Mouse (Mus musculus) hindbrain, postnatal 0 days (tissue): ENCODE measurements around the gene Blm. TPM values are rescaled to one million over a fixed set of nuclear protein-coding genes. Genes with fewer than 3 reads are reported as not detected.

Source experiments
- ATAC-seq: fragments of 200-750 bp; cut with Nextera tagmentation; 2 replicates; pipeline ENCODE4 v1.8.0; 2017; ENCODE audit warnings: mild to moderate bottlenecking, moderate TSS enrichment, moderate library complexity
- DNase-seq: peaks from one replicate; pipeline ENCODE4 v3.0.0-alpha.2; 2015; ENCODE audit warnings: low spot score
- H3K27ac ChIP-seq: fragments of 300-500 bp; sonication (generic); 2 replicates; pipeline ENCODE4 v1.5.1; 2014; ENCODE audit warnings: mild to moderate bottlenecking
- H3K27me3 ChIP-seq: fragments of 300-500 bp; sonication (generic); 2 replicates; pipeline ENCODE4 v1.6.1; 2014; ENCODE audit warnings: low read length, mixed read lengths; ENCODE audit not compliant: insufficient read depth
- H3K36me3 ChIP-seq: fragments of 300-500 bp; sonication (generic); 2 replicates; pipeline ENCODE4 v1.6.1; 2014; ENCODE audit warnings: low read length, mixed read lengths; ENCODE audit not compliant: insufficient read depth
- H3K4me1 ChIP-seq: fragments of 300-500 bp; sonication (generic); 2 replicates; pipeline ENCODE4 v1.6.1; 2014; ENCODE audit warnings: antibody characterized with exemption, low read length, mixed read lengths; ENCODE audit not compliant: insufficient read depth
- H3K4me2 ChIP-seq: fragments of 300-500 bp; sonication (generic); 2 replicates; pipeline ENCODE4 v1.6.1; 2014; ENCODE audit warnings: low read depth, mild to moderate bottlenecking, low read length, moderate library complexity, mixed read lengths
- H3K4me3 ChIP-seq: fragments of 300-500 bp; sonication (generic); 2 replicates; pipeline ENCODE4 v1.5.1; 2014; ENCODE audit warnings: low read length
- H3K9ac ChIP-seq: fragments of 300-500 bp; sonication (generic); replicated peaks from 2 replicates; pipeline ENCODE4 v1.6.1; 2014; ENCODE audit warnings: mild to moderate bottlenecking, low read length, moderate library complexity, mixed read lengths
- H3K9me3 ChIP-seq: fragments of 300-500 bp; sonication (generic); 2 replicates; pipeline ENCODE4 v1.6.1; 2016; ENCODE audit warnings: low read length, mixed read lengths
- CTCF ChIP-seq: IDR thresholded peaks from 2 replicates; pipeline ENCODE4 v1.5.1; 2016; ENCODE audit warnings: antibody characterized with exemption, control low read depth, low read depth
- WGBS: fragments of 180-500 bp; shearing (Covaris S2); extraction: QIAGEN DNeasy Blood & Tissue Kit; methylation state at CpG from one replicate; pipeline ENCODE4 v1.1.7; 2014; 5-methylcytosine and 5-hydroxymethylcytosine counted together
- polyA plus RNA-seq: library from polyadenylated mRNA; unstranded; fragments of >200 nt; fragmentation: Nextera tagmentation; extraction: Ambion mirVana; gene quantifications from 2 replicates; pipeline ENCODE4 v1.2.1, GENCODE M21; 2015
- total RNA-seq: library from RNA; depleted of rRNA; stranded (reverse); fragments of >200 nt; gene quantifications from 2 replicates; pipeline ENCODE4 v1.2.3, GENCODE M21; 2014

The Blm gene
- total and polyA plus RNA-seq, 2 experiments from 2014 or later = 4.3 to 7.1 TPM

- no peaks in the 10 kb centered on the region for H3K27me3 ChIP-seq
- DNase-seq = no peak
- H3K4me1 ChIP-seq = 0 out of 2 replicates have a peak, but pooled peaks cover 4% of the 10 kb centered on the region
- no peaks in the 10 kb centered on the region; the same call in 1 of the 2 replicates for H3K36me3 ChIP-seq
- ATAC-seq = no peak
- TF ChIP-seq CTCF = no peak
- H3K4me3 ChIP-seq = no peak overlapping the region
- H3K4me2 ChIP-seq = no peak overlapping the region
- no peak overlapping the region for H3K27ac ChIP-seq
- H3K9ac ChIP-seq = no peak overlapping the region
- WGBS = 72% methylated on average over 6 of the region's 6 CpGs
- no peaks in the 10 kb centered on the region for H3K9me3 ChIP-seq
Measured at GRCm38 (mm10) chr7:80457241-80457640, 77.7 kb downstream of the Blm start.

- H3K4me1 ChIP-seq = 0 out of 2 replicates have a peak, but pooled peaks cover 4% of the 10 kb centered on the region
- TF ChIP-seq CTCF = no peak
- no peak overlapping the region for H3K4me3 ChIP-seq
- H3K9ac ChIP-seq = no peak overlapping the region
- DNase-seq = no peak
- H3K27me3 ChIP-seq = no peaks in the 10 kb centered on the region
- H3K9me3 ChIP-seq = no peaks in the 10 kb centered on the region
- H3K4me2 ChIP-seq = no peak overlapping the region
- no peak overlapping the region for H3K27ac ChIP-seq
- WGBS = 70% methylated on average over 6 of the region's 6 CpGs
- H3K36me3 ChIP-seq = no peaks in the 10 kb centered on the region; the same call in 1 of the 2 replicates
- ATAC-seq = no peak
Measured at GRCm38 (mm10) chr7:80456327-80456726, 78.6 kb downstream of the Blm start.

DNA sequence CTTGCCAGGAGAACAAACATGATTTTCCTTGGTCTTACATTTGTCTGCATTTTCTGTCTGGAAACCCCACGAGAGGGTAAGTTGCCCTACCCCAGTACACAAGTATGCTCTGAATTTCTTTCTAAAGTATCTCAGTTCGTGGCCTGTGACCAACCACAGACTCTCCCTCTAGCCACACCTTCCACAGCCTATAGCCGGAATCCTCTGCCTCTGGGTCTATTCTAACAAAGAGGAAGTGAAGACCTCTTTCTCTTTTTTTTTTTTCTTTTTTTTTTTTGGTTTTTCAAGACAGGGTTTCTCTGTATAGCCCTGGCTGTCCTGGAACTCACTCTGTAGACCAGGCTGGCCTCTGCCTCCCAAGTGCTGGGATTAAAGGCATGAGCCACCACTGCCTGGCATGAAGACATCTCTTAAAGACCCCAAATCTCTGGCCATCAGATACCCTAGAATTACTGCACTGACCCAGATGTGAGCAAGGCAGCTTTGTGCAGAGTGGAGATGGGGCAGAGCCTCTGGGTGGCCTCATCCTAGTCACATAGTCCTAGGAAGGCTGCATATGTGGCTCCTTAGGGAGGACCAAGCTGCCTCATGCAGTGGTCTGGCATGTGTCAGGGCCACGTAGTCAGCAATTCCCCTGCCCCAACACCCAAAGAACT lies 79.3 kb downstream of the Blm start:
- WGBS = 86% methylated on average over 4 of the region's 4 CpGs

GRCm38 (mm10) chr7:80454786-80455185 lies 80.1 kb downstream of the Blm start:
- DNase-seq (no peak), ATAC-seq (no peak)
- Histone ChIP-seq H3K27me3 (no peaks in the 10 kb centered on the region), H3K4me2 (no peak overlapping the region), H3K9ac (no peak overlapping the region), H3K27ac (no peak overlapping the region), H3K36me3 (no peaks in the 10 kb centered on the region; the same call in 1 of the 2 replicates), H3K4me3 (no peak overlapping the region), H3K9me3 (no peaks in the 10 kb centered on the region), H3K4me1 (0 out of 2 replicates have a peak, but pooled peaks cover 4% of the 10 kb centered on the region)
- WGBS = 89% methylated on average over 2 of the region's 2 CpGs
- TF ChIP-seq CTCF = no peak

More for the DNA sequence above, 79.3 kb downstream of the Blm start:
- Histone ChIP-seq H3K4me3 (no peak overlapping the region), H3K36me3 (no peaks in the 10 kb centered on the region; the same call in 1 of the 2 replicates), H3K9me3 (no peaks in the 10 kb centered on the region), H3K4me1 (0 out of 2 replicates have a peak, but pooled peaks cover 4% of the 10 kb centered on the region), H3K27me3 (no peaks in the 10 kb centered on the region), H3K27ac (no peak overlapping the region), H3K9ac (no peak overlapping the region), H3K4me2 (no peak overlapping the region)
- DNase-seq (no peak), ATAC-seq (no peak)
- TF ChIP-seq CTCF = no peak

DNA sequence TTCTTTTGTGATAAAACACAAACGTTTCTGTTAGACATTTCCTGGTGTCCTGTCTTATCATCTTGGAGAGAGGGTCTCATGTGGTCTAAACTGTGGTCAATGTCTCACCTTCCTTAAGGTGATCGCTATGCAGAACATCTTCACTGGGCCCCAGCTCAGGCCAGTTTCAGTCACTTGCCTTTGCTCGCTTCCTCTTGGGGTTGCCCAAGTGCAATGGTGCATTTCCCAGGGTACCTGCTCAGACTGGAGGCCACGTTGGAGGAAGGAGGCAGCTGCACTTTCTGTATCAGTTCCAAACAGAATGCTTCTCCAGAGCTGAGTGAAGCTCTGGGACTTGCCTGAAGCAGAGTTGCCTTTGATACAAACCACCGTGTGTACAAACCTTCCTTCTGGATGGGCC lies 80.9 kb downstream of the Blm start:
- no peak for TF ChIP-seq CTCF
- H3K4me3 ChIP-seq = no peak overlapping the region
- WGBS = 83% methylated on average over 5 of the region's 5 CpGs

DNA sequence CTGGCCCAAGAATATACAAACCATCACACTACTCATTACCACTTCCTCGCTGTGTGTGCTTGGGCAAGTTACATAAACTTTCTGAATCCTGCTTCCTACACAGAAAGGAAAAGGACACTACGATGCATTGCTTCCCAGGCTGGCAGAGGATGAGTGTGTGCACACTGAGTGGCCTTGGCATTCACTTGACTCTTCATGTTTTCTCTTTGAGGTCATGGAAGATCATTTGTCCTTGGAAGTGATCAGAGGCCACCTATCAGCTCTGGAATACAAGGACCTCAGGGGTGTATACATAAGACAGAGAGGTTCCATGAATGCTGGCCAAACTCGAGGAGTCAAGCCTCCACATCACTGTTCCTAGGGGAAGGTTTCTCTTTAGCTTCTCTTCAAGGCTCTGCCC lies 81.8 kb downstream of the Blm start:
- ATAC-seq = no peak
- Histone ChIP-seq H3K36me3 (no peaks in the 10 kb centered on the region; the same call in 1 of the 2 replicates), H3K9ac (no peak overlapping the region), H3K4me2 (no peak overlapping the region), H3K4me3 (no peak overlapping the region), H3K9me3 (no peaks in the 10 kb centered on the region), H3K27ac (no peak overlapping the region), H3K27me3 (no peaks in the 10 kb centered on the region), H3K4me1 (0 out of 2 replicates have a peak, but pooled peaks cover 4% of the 10 kb centered on the region)
- TF ChIP-seq CTCF = no peak
- DNase-seq = no peak
- whole genome bisulfite sequencing = 85% methylated on average over 3 of the region's 3 CpGs

More for the DNA sequence above, 80.9 kb downstream of the Blm start:
- DNase-seq (no peak), ATAC-seq (no peak)
- Histone ChIP-seq H3K36me3 (no peaks in the 10 kb centered on the region; the same call in 1 of the 2 replicates), H3K9ac (no peak overlapping the region), H3K27me3 (no peaks in the 10 kb centered on the region), H3K9me3 (no peaks in the 10 kb centered on the region), H3K4me2 (no peak overlapping the region), H3K4me1 (0 out of 2 replicates have a peak, but pooled peaks cover 4% of the 10 kb centered on the region), H3K27ac (no peak overlapping the region)

DNA sequence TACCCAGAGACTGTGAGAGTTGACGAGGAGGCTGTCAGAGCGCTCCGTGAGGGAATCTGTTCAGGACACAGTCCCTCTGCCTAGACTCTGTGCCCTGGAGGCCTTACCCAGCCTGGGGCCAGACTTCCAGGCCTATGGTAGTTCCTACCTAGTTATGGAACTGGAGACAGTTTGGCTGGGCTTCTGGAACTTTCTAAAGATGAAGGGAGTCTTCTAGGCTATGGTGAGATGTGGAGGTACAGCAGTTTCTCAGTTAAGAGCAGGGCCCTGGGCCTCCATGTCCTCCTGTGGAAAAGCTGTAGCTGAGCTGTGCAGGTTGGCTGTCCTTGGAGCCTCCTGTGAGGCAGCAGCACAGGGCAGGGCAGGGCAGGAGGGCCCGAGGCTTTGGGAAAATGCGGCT lies 82.7 kb downstream of the Blm start:
- no peak for TF ChIP-seq CTCF
- ATAC-seq (no peak), DNase-seq (no peak)
- Histone ChIP-seq H3K9me3 (no peaks in the 10 kb centered on the region), H3K4me3 (no peak overlapping the region), H3K4me1 (no peaks in the 10 kb centered on the region), H3K9ac (no peak overlapping the region), H3K27me3 (no peaks in the 10 kb centered on the region), H3K36me3 (no peaks in the 10 kb centered on the region; the same call in 1 of the 2 replicates), H3K4me2 (no peak overlapping the region), H3K27ac (no peak overlapping the region)
- WGBS = 85% methylated on average over 5 of the region's 5 CpGs
